Mouse (Mus musculus): ENCODE data around the gene Trib3.
A peak's percentile ranks its signal among the peaks of the same experiment; 100 is the strongest.
"Not testable (repeated sequence)": the region's sequence is repeated elsewhere in the genome, so short reads cannot be mapped to it uniquely, and the experiment has no call there.

The Trib3 gene

GRCm38 (mm10) chr2:152343329-152344213 lies at the start of gene Trib3:
Gene Trib3 (minus strand): TSS chr2:152344032.
- peak; percentile 89 to 91 for DNase-seq

- DNase-seq, result no peak
Measured at GRCm38 (mm10) chr2:152393225-152394017, 49.6 kb upstream of the Trib3 start.

GRCm38 (mm10) chr2:152392786-152393185 lies 49.0 kb upstream of the Trib3 start:
- peak; percentile 28 to 70 for DNase-seq

GRCm38 (mm10) chr2:152384191-152384590 lies 40.4 kb upstream of the Trib3 start:
- no peak for DNase-seq

GRCm38 (mm10) chr2:152376345-152376741 lies 32.5 kb upstream of the Trib3 start, which contains the start of gene Nrsn2:
Gene Nrsn2 (minus strand): TSS chr2:152376638.
- DNase-seq, result no peak

DNA sequence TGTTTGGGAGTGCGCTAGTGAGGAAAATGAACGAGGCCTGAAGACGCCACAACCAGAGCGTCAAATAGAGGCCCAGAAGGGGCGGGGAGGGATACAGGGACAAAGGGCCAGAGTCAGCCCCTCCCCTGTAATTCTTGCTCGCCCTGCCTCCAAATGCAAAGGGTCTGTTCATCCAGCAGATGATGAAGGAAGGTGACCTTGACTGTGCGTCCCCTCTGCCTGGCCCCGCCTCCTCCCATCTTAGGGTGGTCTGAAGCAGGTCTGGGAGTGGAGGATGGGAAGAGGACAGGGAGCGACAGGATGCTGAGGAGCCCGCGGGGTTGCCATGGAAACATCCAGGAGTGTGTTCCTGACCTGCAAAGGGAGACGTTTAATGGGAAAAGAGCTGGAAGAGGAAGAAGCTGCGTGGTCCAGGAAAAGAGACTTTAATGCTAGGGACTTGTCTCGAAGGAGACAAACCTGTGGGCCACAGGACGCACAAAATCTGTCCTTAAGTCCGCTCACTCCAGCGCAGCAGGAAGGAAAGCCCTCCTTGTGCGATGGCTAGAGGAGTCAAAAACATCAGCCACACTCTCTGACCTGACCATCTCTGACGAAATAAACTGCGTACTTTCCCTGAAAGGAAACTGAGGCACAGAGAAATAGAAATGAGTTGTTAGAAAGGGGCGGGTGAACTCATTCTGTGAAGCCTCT lies 32.0 kb upstream of the Trib3 start:
- DNase-seq, result no peak

- no peak for DNase-seq
Measured at GRCm38 (mm10) chr2:152373547-152373946, 29.7 kb upstream of the Trib3 start.

GRCm38 (mm10) chr2:152372661-152373060 lies 28.8 kb upstream of the Trib3 start:
- DNase-seq, result no peak

GRCm38 (mm10) chr2:152372104-152372503 lies 28.3 kb upstream of the Trib3 start:
- DNase-seq, result no peak

DNA sequence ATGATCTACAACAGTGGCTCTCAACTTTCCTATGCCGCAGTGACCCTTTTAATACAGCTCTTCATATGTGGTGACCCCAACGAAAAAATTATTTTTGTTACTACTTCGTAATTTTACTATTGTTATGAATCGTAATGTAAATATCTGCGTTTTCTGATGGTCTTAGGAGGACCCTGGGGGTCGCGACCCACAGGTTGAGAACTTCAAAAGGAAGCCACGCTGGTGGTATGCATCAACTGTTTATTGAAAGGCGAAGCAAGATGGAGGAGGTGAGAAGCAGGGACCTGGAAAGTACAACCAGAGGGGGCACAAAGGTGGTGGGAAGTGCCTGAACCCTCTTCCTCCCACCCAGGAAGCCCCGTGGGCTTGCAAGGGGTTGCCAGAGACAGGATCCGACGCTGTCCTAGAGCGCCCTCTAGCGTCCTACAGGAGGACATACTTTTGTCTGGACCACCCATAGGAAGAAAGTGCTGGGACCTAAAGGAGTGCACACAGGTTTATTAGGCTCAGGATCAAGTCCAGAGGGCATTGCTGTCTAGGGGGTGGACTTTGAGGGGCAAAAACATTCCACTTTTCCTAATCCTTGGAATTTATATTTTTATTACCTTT lies 24.8 kb upstream of the Trib3 start:
- DNase-seq, result peak; percentile 30 to 60

DNA sequence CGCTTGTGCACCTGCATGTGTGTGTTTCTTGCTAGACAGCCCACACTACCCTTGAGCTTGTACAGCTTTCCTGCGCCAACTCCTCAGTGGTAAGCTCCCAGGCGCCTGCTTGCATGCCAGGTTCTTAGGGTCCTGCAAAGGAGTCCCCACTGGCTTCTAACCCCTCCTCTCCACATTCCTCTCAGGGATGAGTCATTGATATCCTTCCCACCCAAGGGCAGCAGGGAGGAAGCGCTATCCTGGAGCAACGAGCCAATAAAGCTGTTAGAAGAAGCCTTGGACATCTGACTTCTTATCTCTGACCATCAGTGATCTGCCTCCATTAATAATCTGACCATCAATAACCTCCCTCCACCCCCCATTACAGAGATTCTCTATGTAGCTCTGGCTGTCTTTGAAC lies 24.1 kb upstream of the Trib3 start:
- no peak for DNase-seq

- peak; percentile 88 to 93 for DNase-seq
Measured at GRCm38 (mm10) chr2:152363245-152364147, 19.7 kb upstream of the Trib3 start.

- no peak for DNase-seq
Measured at GRCm38 (mm10) chr2:152361193-152361592, 17.4 kb upstream of the Trib3 start.

DNA sequence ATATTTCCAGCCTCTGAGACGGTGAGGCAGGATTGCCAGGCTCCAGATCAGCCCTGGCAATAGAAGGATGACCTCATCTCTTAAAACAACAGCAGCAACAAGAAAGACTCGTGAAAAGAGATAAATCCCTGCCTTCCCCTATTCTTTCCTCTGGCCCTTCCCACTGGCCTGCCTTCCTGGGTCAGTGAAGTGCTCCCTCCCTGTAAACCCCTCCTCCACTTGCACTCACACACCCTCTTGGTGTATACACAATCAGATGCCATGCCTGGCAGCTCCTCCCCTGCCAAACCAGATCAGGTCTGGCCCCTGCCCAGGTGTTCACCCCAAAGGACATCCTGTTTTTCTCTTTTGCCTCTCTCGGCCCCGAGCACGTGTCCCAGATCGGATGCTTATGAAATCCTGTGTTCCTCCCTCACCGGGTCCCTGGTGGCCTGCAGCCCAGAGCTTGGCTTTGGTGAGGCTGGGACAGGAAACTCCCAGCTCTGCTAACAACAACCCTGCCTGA lies 16.5 kb upstream of the Trib3 start:
- DNase-seq, result peak; percentile 93 to 96

GRCm38 (mm10) chr2:152359616-152360015 lies 15.8 kb upstream of the Trib3 start:
- peak; percentile 25 to 46 for DNase-seq

DNA sequence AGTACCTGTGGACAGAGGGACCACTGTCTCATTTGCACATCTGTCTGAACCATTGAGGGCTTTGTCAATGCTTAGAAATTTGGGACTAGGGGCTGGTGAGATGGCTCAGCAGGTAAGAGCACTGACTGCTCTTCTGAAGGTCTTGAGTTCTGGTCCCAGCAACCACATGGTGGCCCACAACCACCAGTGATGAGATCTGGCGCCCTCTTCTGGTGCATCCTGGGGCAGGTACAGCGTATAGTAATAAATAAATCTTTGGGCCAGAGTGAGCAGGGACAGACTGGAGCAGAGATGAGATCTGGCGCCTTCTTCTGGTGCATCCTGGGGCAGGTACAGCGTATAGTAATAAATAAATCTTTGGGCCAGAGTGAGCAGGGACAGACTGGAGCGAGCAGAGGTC lies 15.1 kb upstream of the Trib3 start:
- not testable (repeated sequence) for DNase-seq

DNA sequence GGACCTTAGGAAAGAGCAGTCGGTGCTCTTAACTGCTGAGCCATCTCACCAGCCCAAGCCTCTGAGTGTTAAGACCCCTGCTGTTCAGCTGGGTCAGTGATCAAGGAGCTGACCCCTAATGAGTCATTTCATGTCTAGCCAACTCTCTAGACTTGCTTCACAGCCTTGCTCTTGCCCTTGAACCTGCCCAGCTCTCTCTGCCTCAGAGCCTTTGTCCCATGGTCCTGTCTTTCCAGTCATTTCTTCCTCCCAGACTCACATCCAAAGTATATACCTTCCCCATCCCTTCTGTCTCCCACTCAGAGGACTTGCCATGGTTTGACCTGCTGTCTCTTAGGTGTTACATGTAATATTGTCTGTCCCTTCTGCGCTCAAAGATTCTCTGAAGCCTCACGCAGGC lies 13.4 kb upstream of the Trib3 start:
- DNase-seq, result no peak

- peak; percentile 69 to 84 for DNase-seq
Measured at GRCm38 (mm10) chr2:152349842-152350540, 6.2 kb upstream of the Trib3 start.

- DNase-seq, result no peak
Measured at GRCm38 (mm10) chr2:152349205-152349604, 5.4 kb upstream of the Trib3 start.

DNA sequence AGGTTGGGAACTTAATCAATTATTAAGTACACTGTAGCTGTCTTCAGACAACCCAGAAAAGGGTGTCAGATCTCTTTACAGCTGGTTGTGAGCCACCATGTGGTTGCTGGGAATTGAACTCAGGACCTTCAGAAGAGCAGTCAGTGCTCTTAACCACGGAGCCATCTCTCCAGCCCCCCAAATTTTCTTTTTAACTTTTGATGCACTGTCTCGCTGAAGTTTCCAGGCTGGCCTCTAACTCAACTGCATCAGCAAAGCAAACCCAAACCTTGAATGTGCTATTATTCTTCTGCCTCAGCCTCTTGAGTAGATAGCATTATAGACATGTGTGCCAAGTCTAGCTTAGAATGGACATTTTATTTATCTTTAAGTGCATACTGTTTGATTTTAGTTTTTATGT lies 3.9 kb upstream of the Trib3 start:
- no peak for DNase-seq

Measured in lung, adult 18-20 months (tissue).